Mouse (Mus musculus): ENCODE results near the gene Pdzrn3. TPM values are rescaled to one million over a fixed set of nuclear protein-coding genes. Genes with fewer than 3 reads are reported as not detected.

Pdzrn3 gene
- polyA plus RNA-seq (2014; fragmentation: Illumina TruSeq; extraction: RNeasy Lipid Tissue Mini Kit (QIAGEN cat#74804)): 25.7 TPM

GRCm38 (mm10) chr6:101377167-101377934 is at the start of gene Pdzrn3:
Pdzrn3 (minus strand) TSS chr6:101377897.

Data from ovary, adult 10 weeks (tissue).